Mouse (Mus musculus) urinary bladder, postnatal 10 days (tissue): ENCODE results near the gene Srrm2.

ENCODE experiments used
- DNase-seq: peaks from one replicate; pipeline ENCODE4 v3.0.0; 2022; ENCODE audit warnings: low spot score

The Srrm2 gene

DNA sequence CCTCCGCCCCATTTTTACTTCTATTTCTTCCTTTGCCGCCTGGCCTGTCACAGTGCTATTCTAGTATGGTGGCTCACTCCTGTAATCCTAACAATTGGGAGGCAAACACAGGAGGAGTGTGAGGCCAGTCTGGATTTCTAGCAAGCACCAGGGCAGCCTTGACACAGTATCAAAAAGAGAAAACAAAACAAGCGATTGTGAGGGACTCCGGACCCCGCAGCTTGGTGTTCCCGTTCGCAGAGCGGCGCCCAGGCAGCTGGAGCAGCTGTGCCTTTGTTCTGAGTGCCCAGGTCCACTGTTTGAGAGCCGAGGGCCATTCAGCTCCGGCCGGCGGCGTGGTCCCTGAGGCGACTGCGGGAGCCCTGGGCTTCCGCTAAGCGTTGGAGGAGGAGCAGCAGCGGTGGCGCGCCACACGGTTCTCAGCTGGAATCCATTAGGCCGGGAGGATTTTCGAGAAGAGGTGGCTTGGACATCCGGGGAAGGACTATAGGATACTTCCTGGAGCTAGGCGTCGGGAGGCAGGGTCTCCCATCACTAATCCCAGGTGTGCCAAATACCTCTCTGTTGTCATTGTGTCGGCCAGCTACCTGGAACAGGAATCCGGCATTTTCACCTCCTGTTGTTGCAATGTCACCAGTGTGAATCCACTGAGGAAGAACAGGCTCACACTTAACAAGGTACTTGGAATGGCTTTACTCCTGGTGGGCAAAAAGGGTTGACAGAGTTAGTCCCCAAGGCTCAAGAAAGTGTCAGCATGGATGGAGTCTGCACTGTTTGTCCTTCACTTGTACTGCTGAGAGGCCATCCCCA is at the start of gene Srrm2:
TSS of gene Srrm2 (plus strand) at position 264 of the 810 bp plus-strand sequence.
- no peak for DNase-seq

- DNase-seq = no peak
Measured at GRCm38 (mm10) chr17:23740598-23741021, 49.7 kb upstream of the Srrm2 start, which contains the start of gene Paqr4. Gene Paqr4 (minus strand): TSS chr17:23740867.

GRCm38 (mm10) chr17:23741359-23742209 is 48.7 kb upstream of the Srrm2 start:
- no peak for DNase-seq

DNA sequence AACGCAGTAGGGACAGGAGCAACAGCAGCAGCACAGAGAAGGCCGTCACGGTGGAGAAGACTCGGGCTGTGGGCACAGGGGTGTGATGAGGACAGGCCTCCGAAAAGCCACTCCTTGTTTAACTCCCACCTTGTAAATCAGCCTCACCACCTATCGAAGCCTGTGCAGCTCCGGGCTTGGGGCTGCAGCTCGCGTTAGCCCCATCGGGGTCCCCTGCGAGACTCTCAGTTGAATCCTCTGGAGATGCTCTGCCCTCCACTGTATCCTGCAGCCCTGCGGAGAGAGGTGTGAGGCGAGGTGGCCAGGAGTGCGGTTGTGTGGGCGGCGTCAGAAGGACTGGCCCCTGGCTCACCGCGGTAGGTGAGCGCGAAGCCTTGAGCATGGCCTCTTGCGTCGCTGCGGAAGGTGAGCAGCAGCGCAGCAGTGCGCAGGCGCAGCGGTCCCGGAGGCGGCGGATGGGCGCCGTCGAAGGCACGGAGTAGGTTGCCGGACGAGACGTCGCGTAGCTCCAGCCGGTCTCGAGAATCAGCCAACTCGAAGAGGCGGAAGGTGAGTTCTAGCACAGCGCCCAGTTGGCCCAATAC is 48.0 kb upstream of the Srrm2 start:
- DNase-seq = no peak

- no peak for DNase-seq
Measured at GRCm38 (mm10) chr17:23742941-23743340, 47.4 kb upstream of the Srrm2 start.

DNA sequence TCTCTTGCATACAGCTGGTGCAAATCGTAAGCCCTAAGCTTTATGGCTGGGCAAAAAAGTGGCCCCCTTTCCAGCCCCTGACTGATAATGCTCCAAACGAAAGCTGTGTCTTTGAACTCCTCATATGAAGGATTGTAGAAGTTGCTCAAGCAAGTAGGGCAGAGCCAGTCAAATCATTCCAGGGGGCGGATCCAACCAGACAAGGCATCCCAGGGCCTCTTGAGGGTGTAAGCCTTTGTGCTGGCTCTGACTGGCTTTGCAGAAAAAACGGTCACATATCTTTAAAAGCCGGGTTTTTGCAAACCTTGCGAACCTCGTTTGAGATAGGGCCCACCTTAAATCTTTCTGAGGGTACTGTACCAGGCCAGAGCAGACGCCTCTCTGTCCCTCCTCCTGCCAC is 46.3 kb upstream of the Srrm2 start:
- DNase-seq = no peak

DNA sequence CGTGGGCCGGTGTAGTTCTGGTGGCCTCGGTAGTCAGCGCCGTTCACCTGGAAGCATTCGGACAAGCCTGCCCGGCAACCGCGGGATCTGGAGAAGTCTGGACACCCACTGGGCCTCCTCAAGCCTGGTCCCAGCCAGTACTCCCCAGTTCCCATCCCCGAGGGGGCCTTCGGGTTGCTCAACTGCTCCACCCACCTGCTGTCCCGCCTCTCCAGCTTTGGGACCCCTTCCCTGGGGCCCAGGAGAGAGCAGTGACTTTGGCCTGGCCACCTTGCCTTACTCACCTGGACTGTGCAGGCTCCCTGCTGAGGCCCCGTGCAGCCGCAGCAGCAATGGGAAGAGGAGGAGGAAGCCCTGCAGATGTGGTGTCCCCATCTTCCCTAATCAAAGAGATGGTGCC is 45.7 kb upstream of the Srrm2 start:
- DNase-seq = no peak

- DNase-seq = no peak
Measured at GRCm38 (mm10) chr17:23745301-23746251, 44.8 kb upstream of the Srrm2 start, which contains the start of gene Kremen2. Gene Kremen2 (minus strand): TSS chr17:23745833.

- DNase-seq = no peak
Measured at GRCm38 (mm10) chr17:23746311-23746710, 44.0 kb upstream of the Srrm2 start.

GRCm38 (mm10) chr17:23746767-23747166 is 43.6 kb upstream of the Srrm2 start:
- no peak for DNase-seq

GRCm38 (mm10) chr17:23747471-23747870 is 42.9 kb upstream of the Srrm2 start:
- DNase-seq = no peak

DNA sequence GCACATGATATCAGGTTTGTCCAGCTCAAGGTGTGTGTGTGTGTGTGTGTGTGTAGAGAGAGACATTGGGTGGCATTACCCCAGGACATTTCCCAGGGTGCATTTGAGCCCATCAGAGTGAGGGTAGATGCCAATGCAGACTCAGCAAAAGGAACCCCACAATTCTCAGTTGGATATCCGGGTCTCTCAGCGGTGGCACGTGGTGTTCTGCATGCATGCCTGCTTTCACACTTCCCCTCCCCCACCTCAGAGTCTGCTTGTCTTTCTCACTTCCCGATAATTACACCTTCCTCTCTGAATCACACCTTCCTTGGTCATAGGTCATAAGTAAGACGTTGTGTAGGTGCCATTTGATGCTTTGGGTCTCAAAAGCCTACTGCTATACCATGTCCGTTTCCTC is 42.3 kb upstream of the Srrm2 start:
- no peak for DNase-seq

DNA sequence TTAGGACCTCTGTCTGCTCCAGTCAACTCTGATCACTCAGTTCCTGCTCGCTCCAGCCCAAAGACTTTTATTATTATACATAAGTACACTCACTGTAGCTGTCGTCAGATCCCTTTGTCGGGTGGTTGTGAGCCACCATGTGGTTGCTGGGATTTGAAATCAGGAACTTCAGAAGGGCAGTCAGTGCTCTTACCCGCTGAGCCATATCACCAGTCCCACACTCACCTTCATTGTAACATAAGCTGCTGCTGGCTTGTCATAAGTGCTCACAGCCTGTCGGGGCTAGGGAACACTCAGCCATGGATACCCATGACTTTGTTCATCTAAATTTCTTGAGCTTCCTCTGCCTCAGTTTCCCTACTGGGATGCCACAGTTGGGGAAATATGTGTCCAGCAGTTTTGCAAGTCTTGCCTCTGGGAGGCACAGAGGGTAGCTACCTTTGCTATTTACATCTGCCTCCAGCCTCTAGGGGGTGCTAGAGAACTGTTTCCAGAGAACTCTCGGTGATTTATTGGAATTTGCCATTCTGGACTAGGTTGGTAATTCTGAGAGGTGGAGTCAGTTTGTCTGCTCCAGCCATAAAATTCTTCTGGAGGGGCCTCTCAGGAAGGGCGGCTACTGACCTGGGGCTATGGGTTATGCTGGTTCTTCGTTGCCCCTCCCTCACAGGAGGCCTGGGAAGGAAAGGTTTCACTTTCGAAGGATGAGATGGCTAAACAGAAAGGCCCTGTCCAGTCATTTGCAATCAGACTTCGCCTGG is 41.5 kb upstream of the Srrm2 start:
- no peak for DNase-seq

DNA sequence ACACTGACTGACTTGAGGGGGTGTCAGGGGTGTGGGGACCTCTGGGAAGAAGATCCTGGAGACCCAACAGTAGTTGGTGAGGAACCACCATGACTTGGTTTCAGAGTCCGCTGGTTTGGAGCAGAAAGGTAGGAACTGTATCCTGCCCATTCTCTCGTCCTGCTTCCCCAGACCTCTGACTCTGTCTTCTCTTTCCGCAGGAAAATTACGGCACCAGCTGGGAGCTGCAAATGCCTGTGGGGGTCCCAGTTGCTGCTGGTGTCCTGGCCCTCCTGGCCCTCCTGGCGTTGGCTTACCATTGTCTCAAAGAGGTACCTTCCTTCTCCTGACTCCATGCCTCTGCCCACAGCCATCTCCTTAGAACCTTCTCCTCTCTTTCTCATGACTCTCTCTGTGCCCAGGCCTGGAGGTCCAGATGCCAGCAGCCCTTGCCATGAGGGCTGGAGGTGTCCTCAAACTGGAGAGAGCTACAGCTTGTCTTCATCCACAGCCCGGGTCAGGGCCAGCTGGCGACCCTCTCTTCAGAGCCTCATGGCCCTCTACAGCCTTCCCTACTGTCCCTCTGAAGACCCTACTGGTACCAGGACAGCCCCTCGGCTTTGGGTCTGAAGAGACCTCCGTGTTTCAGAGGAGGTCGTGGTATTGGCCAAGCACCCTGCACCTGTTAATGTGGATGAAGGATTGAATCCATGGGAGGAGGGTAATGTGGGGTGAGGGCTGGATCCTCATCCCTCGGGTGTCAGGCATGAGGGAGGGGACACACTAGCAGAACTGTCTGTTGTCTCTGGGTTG is 40.7 kb upstream of the Srrm2 start:
- DNase-seq = no peak

DNA sequence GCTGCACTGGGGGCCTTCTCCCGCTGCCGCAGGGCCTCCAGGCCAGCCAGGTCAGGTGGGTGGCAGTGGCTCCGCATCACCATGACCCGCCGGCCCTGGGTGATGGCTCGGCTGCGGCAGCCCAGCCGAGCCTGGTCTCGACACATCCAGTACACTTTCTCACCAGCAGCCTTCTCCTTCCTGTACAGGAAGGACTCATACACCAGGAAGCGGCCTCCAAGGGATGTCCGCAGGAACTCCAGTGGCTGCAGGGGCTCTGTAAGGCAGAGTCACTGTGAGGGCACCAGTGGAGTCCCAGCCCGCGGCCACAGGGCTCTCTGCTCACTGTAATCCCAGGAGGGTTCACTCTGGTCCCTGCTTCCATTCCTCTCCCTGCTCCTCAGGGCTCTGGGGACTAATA is 34.6 kb upstream of the Srrm2 start:
- no peak for DNase-seq

- DNase-seq = no peak
Measured at GRCm38 (mm10) chr17:23757581-23757980, 32.8 kb upstream of the Srrm2 start.

DNA sequence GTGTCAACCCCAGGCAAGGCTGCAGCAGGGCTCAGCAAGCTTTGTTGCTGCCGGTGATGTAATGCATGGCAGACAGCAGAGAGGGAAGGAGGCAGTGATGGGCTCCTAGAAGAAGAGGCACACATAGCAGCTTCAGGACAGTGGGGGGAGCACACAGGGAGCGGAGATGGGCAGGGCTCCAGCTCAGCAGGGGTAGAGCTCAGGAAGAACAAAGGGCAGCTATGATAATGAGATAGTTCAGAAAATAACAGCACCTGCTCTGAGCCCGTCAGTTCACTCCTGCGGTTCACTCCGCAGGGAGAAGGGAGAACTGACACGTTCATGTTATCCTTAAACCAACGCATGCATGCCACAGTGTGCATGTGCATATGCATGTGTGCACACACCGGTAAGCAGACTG is 31.5 kb upstream of the Srrm2 start:
- no peak for DNase-seq

- DNase-seq = no peak
Measured at GRCm38 (mm10) chr17:23760231-23760630, 30.1 kb upstream of the Srrm2 start.

- no peak for DNase-seq
Measured at GRCm38 (mm10) chr17:23761155-23761554, 29.2 kb upstream of the Srrm2 start.

GRCm38 (mm10) chr17:23762976-23763375 is 27.4 kb upstream of the Srrm2 start:
- no peak for DNase-seq
